Comparison of ENCODE assay signal across 13 mouse cellular contexts in genomic region chr4:34221915-34222314, GRCm38 (mm10).
"Had no signal": no experiment of that assay in that cellular context is flagged by ENCODE, and none has a peak within 500 bp of the region (broad histone marks: within the 10 kb centered on the region; RNA-seq: fewer than 3 reads in every experiment).

No protein-coding gene starts in this region.

- H3K9me3 ChIP-seq: midbrain, embryonic 10.5 days; midbrain, embryonic 12.5 days; neural tube, embryonic 12.5 days had no signal

- H3K36me3 ChIP-seq: midbrain, embryonic 10.5 days; midbrain, embryonic 12.5 days; neural tube, embryonic 12.5 days had no signal

- H3K9ac ChIP-seq: lung, embryonic 14.5 days; midbrain, embryonic 12.5 days; neural tube, embryonic 12.5 days had no signal

- DNase-seq: lung, adult 18-20 months; lung, embryonic 14.5 days; lung, postnatal 10 days; lung, postnatal 4 days; midbrain, embryonic 14.5 days; right cerebral cortex, postnatal 14 days; thymus, adult 2 months; thymus, postnatal 25 days; thymus, postnatal 4 days had no signal

- H3K27ac ChIP-seq: midbrain, embryonic 10.5 days; midbrain, embryonic 12.5 days; neural tube, embryonic 12.5 days had no signal

- H3K27me3 ChIP-seq: midbrain, embryonic 12.5 days; neural tube, embryonic 12.5 days had no signal

- ATAC-seq: midbrain, embryonic 16.5 days had no signal

- H3K4me3 ChIP-seq: midbrain, embryonic 10.5 days; midbrain, embryonic 12.5 days; neural tube, embryonic 12.5 days had no signal

- H3K4me2 ChIP-seq: lung, embryonic 14.5 days; midbrain, embryonic 12.5 days; neural tube, embryonic 12.5 days had no signal

- H3K4me1 ChIP-seq: midbrain, embryonic 10.5 days; midbrain, embryonic 12.5 days; neural tube, embryonic 12.5 days had no signal
